Mouse (Mus musculus) liver, postnatal 0 days (tissue): ENCODE data around the gene C3.

Source experiments
- CTCF ChIP-seq: sonication (generic); IDR thresholded peaks from 2 replicates; pipeline ENCODE4 v1.5.1; 2016; ENCODE audit warnings: antibody characterized with exemption, low read depth
- EP300 ChIP-seq: IDR thresholded peaks from 2 replicates; pipeline ENCODE4 v1.6.1; 2016; ENCODE audit warnings: antibody characterized with exemption, low read depth, mild to moderate bottlenecking

- TF ChIP-seq CTCF (no peak), EP300 (no peak)
These were observed 48.0 kb upstream of the C3 start for GRCm38 (mm10) chr17:57275997-57276351.
